Mouse (Mus musculus) gastrocnemius, postnatal 10 days (tissue): ENCODE measurements at regions not wholly inside any gene's neighbourhood (a gene's known extent, or its start where the extent isn't known, plus 50 kb on each side); places are given as distances from the start of the nearest gene placed in this dataset.

ENCODE experiments used
- DNase-seq: peaks from one replicate; pipeline ENCODE4 v3.0.0; 2021; ENCODE audit warnings: mixed read lengths

GRCm38 (mm10) chr1:61331906-61332305 lies 306.7 kb upstream of the Pard3b start:
- no peak for DNase-seq

DNA sequence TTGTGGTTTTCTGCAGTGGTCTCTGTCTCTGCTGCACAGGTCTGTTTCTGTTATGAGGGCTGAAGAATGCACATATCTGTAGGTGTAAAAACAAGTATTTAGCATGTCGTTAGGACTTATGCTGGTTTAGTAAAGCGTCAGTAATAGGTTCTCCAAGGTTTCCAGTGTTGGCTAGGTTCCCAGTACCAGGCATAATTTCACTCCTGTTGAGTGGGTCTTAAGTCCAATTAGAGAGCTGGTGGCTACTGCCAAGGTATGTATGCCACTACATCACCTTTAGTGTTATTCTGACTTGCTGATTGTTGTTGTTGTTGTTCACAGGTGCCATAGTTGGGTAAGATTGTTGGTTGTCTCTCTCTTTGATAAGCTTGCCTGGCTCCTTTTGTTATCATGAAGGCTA lies 302.3 kb upstream of the Pard3b start:
- no peak for DNase-seq

DNA sequence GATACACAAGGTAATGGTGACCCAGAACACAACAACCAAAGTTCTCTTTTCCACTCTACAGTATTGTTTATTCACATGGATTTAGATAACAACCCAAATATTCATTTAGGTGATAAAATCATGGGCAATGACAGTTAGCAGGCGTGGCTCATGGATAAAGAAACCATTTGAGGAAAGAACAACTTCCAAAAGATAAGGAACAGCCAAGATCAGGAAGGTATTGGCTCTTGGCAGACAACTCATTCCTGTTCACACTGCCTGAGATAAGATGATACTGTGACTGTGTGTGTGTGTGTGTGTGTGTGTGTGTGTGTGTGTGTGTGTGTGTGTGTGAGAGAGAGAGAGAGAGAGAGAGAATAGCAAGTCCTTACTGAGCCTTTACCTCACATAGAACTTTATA lies 285.7 kb upstream of the Pard3b start:
- no peak for DNase-seq

- DNase-seq: no peak
These were observed 285.1 kb upstream of the Pard3b start for GRCm38 (mm10) chr1:61353481-61353880.

GRCm38 (mm10) chr1:61355241-61355640 lies 283.4 kb upstream of the Pard3b start:
- DNase-seq: no peak

GRCm38 (mm10) chr1:61359011-61359930 lies 279.4 kb upstream of the Pard3b start:
- DNase-seq: no peak

DNA sequence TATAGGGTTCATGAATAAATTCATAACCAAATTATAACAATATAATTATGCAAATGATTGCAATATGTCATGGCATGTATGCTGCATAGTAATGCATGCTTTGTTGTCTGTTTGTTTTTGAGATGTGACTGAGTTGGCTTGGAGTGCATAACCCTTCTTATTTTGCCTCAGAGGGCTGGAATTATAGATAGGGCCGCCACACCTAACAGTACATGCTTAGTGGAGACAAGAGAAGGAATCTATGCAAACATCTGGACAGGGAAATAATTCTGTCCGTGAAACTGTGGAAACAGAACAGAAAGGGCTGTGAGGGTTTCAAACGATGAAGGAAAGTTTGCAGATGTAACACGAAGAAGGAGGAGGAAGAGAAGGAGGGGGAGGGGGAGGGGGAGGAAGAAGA lies 266.0 kb upstream of the Pard3b start:
- DNase-seq: no peak

DNA sequence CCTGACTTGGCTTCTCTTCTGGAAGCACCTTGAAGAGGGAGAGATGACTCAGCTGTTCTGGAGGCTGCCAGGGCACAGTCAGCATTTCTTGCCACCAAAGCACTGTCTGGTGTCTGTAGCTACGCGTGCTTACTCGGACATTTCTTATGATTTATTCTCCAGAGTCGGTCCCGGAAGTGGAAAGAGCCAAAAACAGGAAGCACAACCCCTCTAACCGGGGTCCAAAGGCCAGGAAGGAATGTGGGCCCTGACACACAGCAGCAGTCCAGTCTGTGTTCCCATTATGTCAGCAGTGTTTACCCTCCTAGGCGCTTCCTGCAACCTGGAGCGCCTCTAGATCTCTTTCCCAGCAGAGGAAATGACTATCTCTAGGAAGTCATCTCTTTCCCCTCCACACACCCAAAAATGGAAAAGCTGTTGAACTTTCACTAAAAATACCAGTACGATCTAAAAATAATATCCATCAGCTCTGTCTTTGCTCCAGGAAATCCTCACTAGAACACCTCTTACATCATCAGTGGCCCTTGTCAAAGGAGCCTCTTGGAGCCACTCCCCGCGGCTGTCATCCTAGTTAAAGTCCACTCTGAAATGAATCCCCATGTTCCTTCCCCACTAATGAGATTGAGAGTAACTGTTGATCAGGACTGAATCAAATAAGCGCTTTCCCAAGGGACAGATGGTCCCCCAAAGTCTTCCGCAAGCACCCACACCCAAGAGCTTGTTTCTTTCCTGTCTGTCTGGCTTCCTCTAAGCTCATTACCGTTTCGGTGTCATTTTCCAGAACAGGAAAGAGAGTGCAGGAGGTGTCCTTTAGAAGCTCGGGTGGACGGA lies 264.7 kb upstream of the Pard3b start:
- DNase-seq: no peak

DNA sequence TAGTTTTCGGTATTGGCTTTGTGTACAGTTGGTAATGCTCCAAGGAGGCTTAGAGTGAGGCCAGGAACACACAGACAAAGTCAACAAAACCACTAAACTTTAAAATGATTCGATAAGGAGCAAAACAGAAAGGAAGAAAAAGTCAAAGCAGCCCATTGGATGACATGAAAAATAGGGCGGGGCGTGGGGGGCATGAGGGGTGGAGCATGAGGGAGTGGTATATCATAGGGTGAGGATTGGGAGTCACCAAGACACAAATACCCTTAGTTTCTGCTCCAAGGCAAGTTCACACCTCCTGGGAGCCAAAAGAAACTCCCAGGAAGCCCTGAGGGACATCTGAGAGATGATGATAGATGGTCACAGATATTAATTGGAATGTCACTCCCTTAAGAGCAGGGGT lies 262.2 kb upstream of the Pard3b start:
- DNase-seq: no peak

DNA sequence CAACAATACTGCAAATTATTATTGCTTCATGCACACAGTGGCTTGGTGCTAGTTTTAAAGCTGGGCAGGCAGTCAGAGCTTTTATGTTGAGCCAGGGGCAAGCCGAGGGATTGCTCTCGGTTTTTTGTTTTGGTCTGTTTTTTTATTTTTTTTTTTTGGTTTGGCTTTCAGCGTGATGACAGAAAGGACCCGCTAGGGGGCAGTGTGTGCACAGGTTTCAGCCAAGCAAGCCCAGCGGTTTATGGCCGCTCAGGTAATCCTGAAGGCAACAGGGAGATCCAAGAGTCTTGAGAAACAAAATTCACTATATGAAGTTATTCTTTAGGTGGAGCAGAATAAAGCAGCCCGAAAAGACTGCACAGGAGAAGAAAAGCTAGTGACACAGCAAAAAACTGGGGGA lies 261.6 kb upstream of the Pard3b start:
- peak; percentile 75 for DNase-seq

DNA sequence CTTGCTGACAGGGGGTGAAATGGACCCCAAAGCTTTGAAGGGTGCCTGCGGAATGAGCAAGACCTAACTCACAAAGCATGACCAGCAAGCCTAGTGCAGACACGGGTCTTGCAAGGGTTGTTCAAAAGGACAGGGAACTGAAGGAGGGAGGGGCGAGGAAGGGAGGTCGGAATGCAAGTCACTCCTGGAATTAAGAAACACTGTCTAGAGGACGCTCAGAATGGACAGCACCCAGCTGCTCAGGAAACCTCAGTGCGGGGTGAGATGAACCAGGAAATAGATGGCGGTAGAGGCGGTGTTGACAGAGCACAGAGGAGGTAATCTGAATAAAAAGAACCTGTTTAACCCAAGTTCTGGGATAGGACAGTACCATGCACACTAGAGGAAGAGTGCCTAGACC lies 260.4 kb upstream of the Pard3b start:
- no peak for DNase-seq

DNA sequence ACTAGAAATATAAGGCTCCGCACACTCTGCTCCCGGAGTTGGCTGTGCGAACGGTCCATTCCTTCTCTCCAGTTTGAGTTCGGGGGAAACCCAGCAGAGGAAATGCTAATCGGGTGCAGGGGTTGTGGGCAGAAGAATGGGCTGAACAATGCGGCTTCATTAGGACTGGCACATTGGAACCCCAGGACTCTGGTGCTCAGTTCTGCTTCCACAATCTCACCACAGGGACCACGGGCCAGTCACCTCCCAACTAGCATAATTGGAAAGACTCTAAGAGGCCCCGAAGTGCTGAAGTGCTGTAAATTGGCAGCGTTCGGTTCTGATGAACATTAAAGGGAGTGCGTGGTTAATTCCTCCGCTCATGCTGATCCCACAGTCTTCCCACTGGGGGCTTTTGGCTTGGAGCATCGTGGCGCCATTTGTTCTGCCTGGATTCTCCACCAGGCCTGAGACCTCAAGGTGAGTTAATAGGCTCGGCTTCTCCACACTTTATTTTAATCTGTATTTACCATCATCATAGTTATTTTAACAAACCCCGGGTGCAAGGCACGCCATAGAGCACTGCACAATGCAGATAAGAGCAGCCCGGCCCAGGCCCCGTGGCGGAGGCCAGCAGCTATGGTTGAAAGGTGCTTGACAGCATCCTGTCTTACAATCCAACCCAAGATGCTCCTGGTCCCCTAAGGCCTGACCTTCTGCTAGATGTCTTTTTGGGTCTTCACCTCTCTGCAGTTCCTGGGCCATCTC lies 258.7 kb upstream of the Pard3b start:
- no peak for DNase-seq

DNA sequence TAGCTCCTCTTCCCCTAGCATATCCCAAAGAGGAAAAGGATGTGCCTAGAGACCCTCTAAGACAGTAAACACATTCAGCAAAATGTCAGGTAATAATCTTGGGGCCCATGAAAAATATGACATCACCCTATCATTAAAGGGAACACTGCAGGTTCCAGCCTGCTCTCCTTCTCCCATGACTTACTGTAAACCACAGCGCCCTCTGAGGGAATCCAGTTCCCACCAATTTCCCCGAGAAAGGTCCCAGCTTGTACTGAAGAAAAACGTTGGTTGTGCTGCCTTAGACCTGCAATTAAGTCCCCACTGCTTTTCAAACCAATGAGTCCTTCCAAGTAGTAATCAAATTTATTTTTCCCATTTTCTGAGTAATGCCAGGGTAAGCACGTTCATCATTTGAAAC lies 251.0 kb upstream of the Pard3b start:
- DNase-seq: no peak

- DNase-seq: no peak
These were observed 240.8 kb upstream of the Pard3b start for GRCm38 (mm10) chr1:61397796-61398195.

DNA sequence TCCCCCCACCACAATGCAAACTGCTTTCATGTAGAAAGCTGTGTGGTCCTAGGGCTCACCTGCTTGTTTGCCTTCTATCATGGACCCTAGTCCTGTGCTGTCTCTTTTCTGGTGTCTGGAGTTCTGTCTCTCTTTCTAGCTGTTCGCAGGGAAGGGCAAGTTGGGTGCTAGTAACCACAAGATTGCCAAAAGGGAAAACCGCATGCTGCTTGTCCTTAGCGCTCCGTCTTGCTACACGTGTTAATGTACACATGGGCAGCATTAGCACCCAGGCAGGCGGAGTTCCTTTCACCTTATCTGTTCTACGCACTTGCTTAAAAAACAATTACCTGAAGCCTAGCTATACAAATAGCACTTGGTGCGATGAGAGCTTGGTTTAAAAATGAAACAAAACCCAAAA lies 236.3 kb upstream of the Pard3b start:
- no peak for DNase-seq

GRCm38 (mm10) chr1:61407201-61407600 lies 231.4 kb upstream of the Pard3b start:
- DNase-seq: no peak

- DNase-seq: no peak
These were observed 223.9 kb upstream of the Pard3b start for GRCm38 (mm10) chr1:61414772-61415171.

DNA sequence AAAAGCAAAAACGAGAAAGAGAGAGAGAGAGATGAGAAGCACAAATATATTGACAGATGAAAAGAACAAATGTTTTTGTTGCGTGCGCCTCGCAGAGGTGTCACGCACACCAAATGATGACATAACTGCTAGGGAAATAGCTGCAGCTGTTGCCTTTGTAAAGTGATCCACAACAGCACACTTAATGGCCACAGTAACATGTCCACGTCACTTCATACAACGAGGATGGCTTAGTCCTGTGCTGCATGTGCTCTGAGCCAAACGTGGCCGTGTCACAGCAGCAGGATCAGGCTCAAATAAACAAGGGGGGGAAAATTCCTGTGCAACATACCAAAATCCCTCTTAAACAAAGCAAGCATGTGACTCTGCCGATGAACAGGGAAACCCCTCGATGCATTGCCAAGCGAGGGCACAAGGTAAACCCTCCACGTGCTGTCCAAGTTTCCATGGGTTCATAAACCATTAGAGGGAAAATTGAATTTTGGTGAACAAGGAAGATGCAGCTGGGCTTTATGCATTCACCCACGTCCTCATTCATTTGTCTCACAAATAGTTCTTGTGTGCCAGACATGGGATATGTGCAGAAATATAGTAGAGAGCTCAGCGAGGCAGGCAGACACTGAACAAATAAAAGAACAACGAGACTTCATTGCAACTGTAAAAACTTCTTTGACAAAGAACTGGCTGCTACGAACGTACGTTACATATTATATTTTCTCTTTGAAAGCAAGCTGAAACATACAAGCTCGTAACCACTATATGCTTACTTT lies 223.0 kb upstream of the Pard3b start:
- DNase-seq: no peak

DNA sequence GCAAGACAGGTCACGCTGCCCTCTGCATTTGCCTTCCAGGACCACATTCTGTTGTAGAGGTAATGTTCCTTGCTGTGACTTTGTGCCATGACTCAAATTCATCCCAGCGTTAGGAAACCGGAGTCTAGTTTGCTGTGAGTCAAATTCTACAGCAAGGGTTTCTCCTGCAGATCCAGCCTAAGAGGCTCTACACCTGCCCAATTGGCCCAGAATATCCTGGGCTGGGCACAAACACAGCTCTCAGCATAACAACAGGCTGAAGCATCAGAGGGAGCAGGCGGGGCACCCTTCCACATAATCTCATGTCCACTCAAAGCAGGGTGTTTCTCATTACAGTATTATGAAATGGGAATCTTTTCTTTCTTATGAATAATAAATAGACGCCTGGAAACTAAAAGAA lies 220.2 kb upstream of the Pard3b start:
- no peak for DNase-seq

- no peak for DNase-seq
These were observed 218.8 kb upstream of the Pard3b start for GRCm38 (mm10) chr1:61419839-61420238.

GRCm38 (mm10) chr1:61423253-61423652 lies 215.4 kb upstream of the Pard3b start:
- DNase-seq: no peak
